Mouse (Mus musculus) liver, adult 2 months (tissue): ENCODE results near the gene Pgm1.

Experiments used
- CTCF ChIP-seq: fragments of 200-500 bp; IDR thresholded peaks from 2 replicates; pipeline ENCODE4 v1.5.1; 2011; ENCODE audit warnings: low read depth, low read length, control low read depth
- POLR2A ChIP-seq: fragments of 200-500 bp; IDR thresholded peaks from 2 replicates; pipeline ENCODE4 v1.6.1; 2011; ENCODE audit warnings: low read length, control low read depth; ENCODE audit not compliant: insufficient read depth; ENCODE audit errors: extremely low read depth

GRCm38 (mm10) chr4:99944606-99945005, 15.4 kb downstream of the Pgm1 start:
- TF ChIP-seq CTCF: no peak
- TF ChIP-seq POLR2A: no peak
